Mouse (Mus musculus) midbrain, embryonic 11.5 days (tissue): Measurements from ENCODE around the gene Cnih4. TPM values are rescaled to one million over a fixed set of nuclear protein-coding genes. Genes with fewer than 3 reads are reported as not detected.
A peak's percentile ranks its signal among the peaks of the same experiment; 100 is the strongest.

Experiments
- ATAC-seq: fragments of 200-750 bp; cut with Nextera tagmentation; 2 replicates; pipeline ENCODE4 v1.8.0; 2017; ENCODE audit warnings: moderate TSS enrichment, moderate library complexity; ENCODE audit not compliant: low FRiP score
- DNase-seq: peaks from one replicate; pipeline ENCODE4 v3.0.0; 2015; ENCODE audit warnings: low spot score; ENCODE audit errors: missing footprints
- H3K27ac ChIP-seq: fragments of 300-500 bp; sonication (generic); 2 replicates; pipeline ENCODE4 v1.5.1; 2014; ENCODE audit warnings: low read depth, low read length
- H3K27me3 ChIP-seq: fragments of 300-500 bp; sonication (generic); 2 replicates; pipeline ENCODE4 v1.6.1; 2014; ENCODE audit warnings: mild to moderate bottlenecking, low read length, moderate library complexity, mixed read lengths; ENCODE audit not compliant: control insufficient read depth, insufficient read depth
- H3K36me3 ChIP-seq: fragments of 300-500 bp; sonication (generic); 2 replicates; pipeline ENCODE4 v1.6.1; 2014; ENCODE audit warnings: mild to moderate bottlenecking, low read length, moderate library complexity, mixed read lengths; ENCODE audit not compliant: control insufficient read depth, insufficient read depth
- H3K4me1 ChIP-seq: fragments of 300-500 bp; sonication (generic); 2 replicates; pipeline ENCODE4 v1.6.1; 2014; ENCODE audit warnings: low read length; ENCODE audit not compliant: control insufficient read depth, insufficient read depth
- H3K4me2 ChIP-seq: fragments of 300-500 bp; sonication (generic); 2 replicates; pipeline ENCODE4 v1.6.1; 2014; ENCODE audit warnings: mild to moderate bottlenecking, moderate library complexity
- H3K4me3 ChIP-seq: fragments of 300-500 bp; sonication (generic); 2 replicates; pipeline ENCODE4 v1.5.1; 2014; ENCODE audit warnings: low read depth, low read length
- H3K9ac ChIP-seq: fragments of 300-500 bp; sonication (generic); 2 replicates; pipeline ENCODE4 v1.6.1; 2014; ENCODE audit warnings: low read length
- H3K9me3 ChIP-seq: fragments of 300-500 bp; sonication (generic); 2 replicates; pipeline ENCODE4 v1.6.1; 2016; ENCODE audit warnings: low read length; ENCODE audit not compliant: control insufficient read depth
- WGBS: fragments of 180-500 bp; shearing (Covaris S2); extraction: QIAGEN DNeasy Blood & Tissue Kit; methylation state at CpG from one replicate; pipeline ENCODE4 v1.1.7; 2014; 5-methylcytosine and 5-hydroxymethylcytosine counted together
- polyA plus RNA-seq: library from polyadenylated mRNA; unstranded; fragments of >200 nt; fragmentation: Nextera tagmentation; extraction: Ambion mirVana; gene quantifications from 2 replicates; pipeline ENCODE4 v1.2.1, GENCODE M21; 2014

The Cnih4 gene
- polyA plus RNA-seq, 1 experiment from 2014 or later, result 101 TPM

- H3K4me2 ChIP-seq, result no peak overlapping the region
- H3K27me3 ChIP-seq, result no peaks in the 10 kb centered on the region
- no peak for ATAC-seq
- no peak overlapping the region for H3K4me3 ChIP-seq
- no peak overlapping the region for H3K27ac ChIP-seq
- H3K9ac ChIP-seq, result no peak overlapping the region
- WGBS, result 91% methylated on average over 4 of the region's 4 CpGs
- peaks cover 30% of the 10 kb centered on the region for H3K36me3 ChIP-seq
- no peaks in the 10 kb centered on the region for H3K9me3 ChIP-seq
- DNase-seq, result no peak
- no peaks in the 10 kb centered on the region for H3K4me1 ChIP-seq
Observed at GRCm38 (mm10) chr1:181188925-181189324, 44.4 kb downstream of the Cnih4 start.

GRCm38 (mm10) chr1:181199446-181199845 is 55.0 kb downstream of the Cnih4 start:
- no peak for ATAC-seq
- WGBS, result 90% methylated on average over 4 of the region's 4 CpGs

GRCm38 (mm10) chr1:181210147-181210546 is 65.7 kb downstream of the Cnih4 start:
- peak overlapping the region; percentile 99 for H3K4me3 ChIP-seq
- peak overlapping the region; percentile 95 for H3K9ac ChIP-seq
- no peak overlapping the region for H3K27ac ChIP-seq
- H3K27me3 ChIP-seq, result no peaks in the 10 kb centered on the region
- ATAC-seq, result no peak
- WGBS, result 24% methylated on average over 4 of the region's 4 CpGs
- peak overlapping the region; percentile 94 for H3K4me2 ChIP-seq
- H3K4me1 ChIP-seq, result peaks cover 17% of the 10 kb centered on the region
- H3K36me3 ChIP-seq, result no peaks in the 10 kb centered on the region
- no peak for DNase-seq
- no peaks in the 10 kb centered on the region for H3K9me3 ChIP-seq

More at GRCm38 (mm10) chr1:181199446-181199845, 55.0 kb downstream of the Cnih4 start:
- Histone ChIP-seq H3K4me2 (no peak overlapping the region), H3K4me1 (no peaks in the 10 kb centered on the region), H3K36me3 (peaks cover 19% of the 10 kb centered on the region; the same call in 1 of the 2 replicates), H3K27ac (no peak overlapping the region), H3K9ac (no peak overlapping the region), H3K4me3 (no peak overlapping the region), H3K27me3 (no peaks in the 10 kb centered on the region), H3K9me3 (no peaks in the 10 kb centered on the region)
- DNase-seq, result no peak

- H3K9me3 ChIP-seq, result no peaks in the 10 kb centered on the region
- peak overlapping the region; percentile 95 for H3K9ac ChIP-seq
- H3K27me3 ChIP-seq, result no peaks in the 10 kb centered on the region
- ATAC-seq (peak; percentile 54), DNase-seq (peak; percentile 91)
- peak overlapping the region; percentile 82 for H3K27ac ChIP-seq
- peak overlapping the region; percentile 94 for H3K4me2 ChIP-seq
- WGBS, result under 1% methylated on average over 50 of the region's 56 CpGs
- no peaks in the 10 kb centered on the region for H3K36me3 ChIP-seq
- peak overlapping the region; percentile 99 for H3K4me3 ChIP-seq
- peaks cover 17% of the 10 kb centered on the region for H3K4me1 ChIP-seq
Observed at GRCm38 (mm10) chr1:181210601-181211402, 66.3 kb downstream of the Cnih4 start.

GRCm38 (mm10) chr1:181211403-181211919 is 67.0 kb downstream of the Cnih4 start:
- WGBS, result 0% methylated on average over 23 of the region's 72 CpGs
- DNase-seq, result peak; percentile 92

GRCm38 (mm10) chr1:181211920-181212633 is 67.6 kb downstream of the Cnih4 start, which contains the start of gene Wdr26:
Wdr26 (minus strand) TSS chr1:181212001.
- ATAC-seq (peak; percentile 93), DNase-seq (peak; percentile 96)
- Histone ChIP-seq H3K27me3 (no peaks in the 10 kb centered on the region), H3K9ac (peak within 1 kb of the TSS; percentile 95), H3K4me1 (peaks cover 17% of the 10 kb centered on the region), H3K4me2 (peak within 1 kb of the TSS; percentile 94), H3K4me3 (peak within 1 kb of the TSS; percentile 99), H3K9me3 (no peaks in the 10 kb centered on the region), H3K27ac (peak within 1 kb of the TSS; percentile 82), H3K36me3 (no peaks in the 10 kb centered on the region)
- WGBS, result 2% methylated on average over 51 of the region's 54 CpGs

More at GRCm38 (mm10) chr1:181211403-181211919, 67.0 kb downstream of the Cnih4 start:
- no peaks in the 10 kb centered on the region for H3K9me3 ChIP-seq
- H3K4me2 ChIP-seq, result peak overlapping the region; percentile 94
- peak; percentile 63 for ATAC-seq
- peak overlapping the region; percentile 99 for H3K4me3 ChIP-seq
- no peaks in the 10 kb centered on the region for H3K27me3 ChIP-seq
- peak overlapping the region; percentile 82 for H3K27ac ChIP-seq
- H3K36me3 ChIP-seq, result no peaks in the 10 kb centered on the region
- H3K9ac ChIP-seq, result peak overlapping the region; percentile 95
- H3K4me1 ChIP-seq, result peaks cover 17% of the 10 kb centered on the region

- Histone ChIP-seq H3K4me3 (no peak overlapping the region), H3K9me3 (no peaks in the 10 kb centered on the region), H3K9ac (no peak overlapping the region), H3K27me3 (no peaks in the 10 kb centered on the region), H3K27ac (no peak overlapping the region), H3K4me2 (no peak overlapping the region), H3K36me3 (no peaks in the 10 kb centered on the region), H3K4me1 (peaks cover 17% of the 10 kb centered on the region)
- DNase-seq, result no peak
- WGBS, result 81% methylated on average over 8 of the region's 8 CpGs
- no peak for ATAC-seq
Observed at GRCm38 (mm10) chr1:181214296-181215035, 70.0 kb downstream of the Cnih4 start.

GRCm38 (mm10) chr1:181216315-181216714 is 71.8 kb downstream of the Cnih4 start:
- no peak overlapping the region for H3K9ac ChIP-seq
- H3K36me3 ChIP-seq, result no peaks in the 10 kb centered on the region
- 54% methylated on average over 4 of the region's 4 CpGs for WGBS
- no peak overlapping the region for H3K27ac ChIP-seq
- ATAC-seq, result no peak
- H3K9me3 ChIP-seq, result no peaks in the 10 kb centered on the region
- H3K27me3 ChIP-seq, result no peaks in the 10 kb centered on the region
- DNase-seq, result no peak
- H3K4me1 ChIP-seq, result peaks cover 9% of the 10 kb centered on the region
- no peak overlapping the region for H3K4me3 ChIP-seq
- no peak overlapping the region for H3K4me2 ChIP-seq
